Mouse (Mus musculus) brain, adult 2 months (tissue): Measurements from ENCODE around the gene Nav2.

Experiments
- DNase-seq: peaks from one replicate; pipeline ENCODE4 v3.0.0; 2011; ENCODE audit warnings: low read depth, low spot score

The Nav2 gene

GRCm38 (mm10) chr7:48908521-48909341 lies at the start of gene Nav2:
Nav2 (plus strand) TSS chr7:48908716.
- peak; percentile 44 for DNase-seq

- DNase-seq, result no peak
These were observed 49.2 kb upstream of the Nav2 start for GRCm38 (mm10) chr7:48859362-48859761.

GRCm38 (mm10) chr7:48860948-48861347 lies 47.6 kb upstream of the Nav2 start:
- DNase-seq, result no peak

GRCm38 (mm10) chr7:48861796-48862195 lies 46.7 kb upstream of the Nav2 start:
- no peak for DNase-seq

DNA sequence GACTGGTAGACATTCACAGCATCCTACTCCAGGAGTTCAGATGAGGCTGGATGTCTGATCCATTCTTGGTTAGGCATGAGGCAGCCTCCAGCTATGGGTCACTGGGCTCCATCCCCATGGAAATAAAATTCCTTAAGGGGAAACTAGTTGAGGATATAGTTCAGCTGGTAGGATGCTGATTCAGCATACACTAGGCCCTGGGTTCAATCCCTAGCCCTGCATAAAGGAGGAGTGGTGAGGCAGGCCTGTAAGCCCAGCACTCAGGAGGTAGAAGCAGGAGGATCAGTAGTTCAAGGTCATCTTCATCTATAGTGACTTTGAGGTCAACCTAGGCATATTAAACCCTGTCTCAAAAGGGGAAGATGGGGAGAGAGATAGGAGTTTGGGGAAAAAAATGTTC lies 44.3 kb upstream of the Nav2 start:
- DNase-seq, result no peak

DNA sequence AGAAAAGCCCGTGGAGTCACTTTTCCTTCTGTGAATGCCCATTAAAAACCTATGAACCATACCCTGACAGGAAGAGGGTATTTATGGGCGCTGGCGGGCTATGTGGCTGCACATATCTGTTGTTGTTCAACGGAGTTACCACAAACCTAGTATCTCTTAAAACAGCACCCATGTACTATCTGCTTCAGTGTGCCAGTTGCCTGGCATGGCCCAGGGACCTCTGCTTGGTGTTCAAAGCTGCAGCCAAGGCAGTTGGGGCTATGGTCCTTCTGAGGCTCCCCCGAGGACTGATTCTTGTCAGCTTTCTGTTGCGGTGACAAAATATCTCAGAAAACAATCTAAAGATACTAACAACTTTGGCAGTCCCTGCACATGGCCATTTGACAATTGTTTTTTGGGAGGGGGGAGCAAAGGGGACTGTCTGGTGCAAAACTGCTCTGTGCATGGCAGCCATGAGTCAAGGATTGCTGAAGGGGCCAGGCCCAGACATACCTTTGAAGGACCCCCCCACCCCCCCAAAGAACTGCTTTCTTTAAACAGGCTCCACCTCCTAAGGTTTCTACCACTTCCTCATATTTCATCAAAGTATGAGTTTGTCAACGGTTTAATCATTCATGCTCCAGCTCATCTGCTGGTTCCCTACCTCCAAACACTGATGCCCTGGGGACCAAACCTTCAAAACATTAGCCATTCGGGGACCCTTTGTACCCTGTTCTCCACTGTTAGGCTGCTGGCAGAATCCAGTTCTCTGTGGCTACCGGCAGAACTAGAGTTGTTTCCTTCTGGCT lies 43.7 kb upstream of the Nav2 start:
- DNase-seq, result no peak

- DNase-seq, result no peak
These were observed 40.9 kb upstream of the Nav2 start for GRCm38 (mm10) chr7:48867576-48867975.

DNA sequence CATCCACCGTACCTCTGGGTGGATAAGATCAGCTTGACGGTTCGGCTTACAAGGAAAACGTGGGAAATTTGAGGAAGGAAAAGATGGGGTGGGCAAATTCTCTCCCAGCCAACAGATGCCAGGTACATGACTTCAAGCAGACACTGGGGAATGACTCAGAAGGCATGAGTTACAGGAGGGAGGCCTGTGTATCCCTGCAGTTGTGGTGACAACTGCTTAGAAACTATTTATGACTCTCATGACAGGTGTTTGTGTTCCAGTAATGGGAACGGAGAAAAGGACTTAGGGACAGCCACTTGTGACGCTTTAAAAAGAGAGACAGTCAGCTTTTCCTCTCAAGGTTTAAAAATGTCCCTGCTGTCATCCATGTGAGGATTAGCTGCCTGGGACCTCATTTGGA lies 38.4 kb upstream of the Nav2 start:
- no peak for DNase-seq

DNA sequence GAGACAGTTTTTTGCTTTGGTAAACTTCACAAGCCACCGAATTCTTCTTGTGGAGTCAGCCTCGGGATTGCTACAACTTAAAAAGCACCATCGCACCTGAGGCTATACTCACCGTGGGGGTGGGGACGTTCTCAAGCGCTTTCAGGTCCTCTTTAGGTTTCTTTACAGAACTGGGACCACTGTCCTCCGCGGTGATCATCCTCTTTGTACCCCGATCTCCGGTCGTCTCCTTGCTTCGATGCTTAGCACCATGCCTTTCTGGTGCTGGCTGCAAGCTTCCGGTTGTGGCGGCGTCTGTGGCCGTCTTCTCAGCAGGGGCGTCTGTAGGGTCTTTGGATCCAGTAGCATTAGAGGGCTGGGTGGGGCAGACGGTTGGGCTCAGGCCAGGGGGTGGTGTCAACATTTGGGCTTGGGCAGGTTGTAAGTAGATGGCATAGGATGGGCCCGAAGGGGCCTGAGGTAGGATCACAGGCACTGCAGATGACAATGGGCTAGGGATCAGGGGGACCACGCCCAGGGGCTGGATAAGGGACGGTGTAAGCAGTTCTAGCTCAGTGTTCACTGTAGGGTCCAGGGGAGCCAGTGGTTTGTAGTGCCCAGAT lies 37.8 kb upstream of the Nav2 start:
- DNase-seq, result no peak

- DNase-seq, result no peak
These were observed 37.2 kb upstream of the Nav2 start for GRCm38 (mm10) chr7:48871292-48871691.

DNA sequence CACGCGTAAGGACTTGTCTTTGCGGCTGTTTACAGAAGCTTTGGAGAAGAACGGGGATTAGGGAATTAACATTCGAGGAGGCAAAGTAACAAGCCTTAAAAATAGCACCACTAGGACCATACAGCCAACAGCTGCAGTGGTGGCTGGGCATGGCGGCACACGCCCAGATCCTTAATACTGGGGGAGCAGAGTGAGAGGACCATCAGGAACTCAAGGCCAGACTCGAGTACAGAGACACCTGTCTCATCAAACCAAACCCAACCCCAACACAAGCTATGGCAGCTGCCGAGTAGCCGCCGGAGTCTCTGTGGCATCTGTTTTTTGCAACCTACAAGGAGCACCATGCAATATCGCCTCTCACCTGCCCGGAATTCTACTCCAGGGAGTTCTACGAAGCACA lies 33.4 kb upstream of the Nav2 start:
- no peak for DNase-seq

- peak; percentile 84 for DNase-seq
These were observed 32.0 kb upstream of the Nav2 start for GRCm38 (mm10) chr7:48876526-48876925.

DNA sequence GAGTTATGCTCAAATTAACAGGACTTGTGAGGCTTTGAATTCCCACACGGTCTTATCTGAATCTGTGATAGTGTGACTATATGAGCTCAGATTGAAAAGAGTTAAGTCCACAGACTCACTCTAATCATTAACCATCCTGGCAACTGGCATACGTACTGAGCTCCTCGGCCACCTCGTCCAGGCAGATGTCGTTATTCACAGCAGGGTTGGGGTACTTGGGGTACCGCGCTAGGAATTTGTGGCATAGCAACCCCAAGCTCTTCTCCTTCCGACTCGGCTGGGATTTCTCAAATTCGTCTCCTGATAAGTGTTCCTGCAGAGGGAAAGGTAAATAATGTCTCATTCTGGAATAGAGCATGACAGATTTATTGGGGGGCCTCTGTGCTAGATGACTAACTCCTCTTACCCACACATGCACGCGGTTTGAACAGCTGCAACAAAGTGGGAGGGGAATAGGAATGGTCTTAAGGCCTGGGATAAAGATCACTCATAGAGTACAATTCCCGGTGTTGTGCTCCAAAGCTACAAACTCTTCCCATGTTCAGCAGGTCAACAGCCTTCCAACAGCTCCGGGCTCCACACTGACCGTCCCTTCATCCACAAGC lies 30.6 kb upstream of the Nav2 start:
- DNase-seq, result peak; percentile 27

DNA sequence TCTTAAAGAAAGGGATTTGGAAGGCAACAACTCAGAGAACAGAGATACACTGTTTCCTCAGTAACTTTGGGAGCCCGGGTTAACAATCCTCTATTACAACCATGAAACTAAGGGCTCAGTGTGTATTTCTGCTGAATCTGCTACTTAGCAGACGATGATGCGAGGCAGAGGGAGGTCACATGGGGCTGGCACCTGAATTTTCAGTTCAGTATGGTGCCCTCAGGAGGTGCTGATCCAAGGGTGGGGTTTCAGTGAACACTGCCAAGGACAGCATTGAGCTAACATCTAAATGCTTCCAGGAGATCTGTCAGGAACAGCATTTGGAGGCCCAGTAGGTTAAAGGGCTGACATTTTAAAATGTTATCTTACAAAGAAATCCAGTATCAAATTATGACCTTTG lies 28.9 kb upstream of the Nav2 start:
- DNase-seq, result no peak

DNA sequence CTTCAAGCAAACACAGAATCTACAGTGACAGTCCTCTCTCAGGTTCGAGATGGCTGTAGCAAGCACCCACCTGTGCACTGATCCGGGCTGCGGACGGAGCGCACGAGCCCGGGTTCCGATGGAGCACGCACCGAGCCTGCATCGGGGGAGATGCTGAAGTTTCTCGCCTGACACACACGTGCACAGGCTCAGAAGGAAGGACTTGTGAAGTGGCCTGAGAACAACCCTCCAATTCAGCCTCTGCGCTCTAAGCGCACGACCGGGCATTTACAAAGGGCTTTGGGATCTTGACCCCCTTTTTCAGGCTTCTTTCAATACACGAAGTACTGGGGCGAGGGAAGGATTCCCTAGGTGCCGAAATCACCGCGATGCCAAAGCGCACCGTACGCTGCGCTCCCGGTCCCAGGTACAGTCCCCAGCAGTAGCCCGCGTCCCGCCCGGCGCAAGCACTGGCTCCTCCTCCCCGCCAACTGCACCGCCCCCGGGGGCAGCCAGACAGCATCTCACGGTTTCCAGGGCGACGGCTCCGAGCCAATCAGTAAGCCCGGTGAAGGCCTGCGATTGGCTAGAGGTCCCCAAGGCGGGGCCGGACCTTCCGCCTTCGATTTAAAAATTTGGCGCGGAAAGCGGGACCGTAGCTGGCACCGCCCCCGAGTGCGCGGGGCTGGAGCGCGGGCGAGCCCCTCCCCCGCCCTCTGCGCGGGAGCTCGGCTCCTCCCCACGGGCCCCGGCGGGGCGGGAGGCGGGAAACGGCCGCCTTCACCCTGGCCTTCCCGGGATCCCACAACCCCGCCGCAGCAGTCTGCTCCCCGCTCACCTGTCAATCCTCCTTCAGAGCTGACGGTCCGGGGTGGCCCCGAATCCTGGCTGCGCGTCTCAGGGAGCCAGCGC lies 27.7 kb upstream of the Nav2 start:
- peak; percentile 96 for DNase-seq

GRCm38 (mm10) chr7:48881486-48881885 lies 27.0 kb upstream of the Nav2 start, which contains the start of gene E2f8:
E2f8 (minus strand) TSS chr7:48881596.
- peak; percentile 26 for DNase-seq

GRCm38 (mm10) chr7:48881971-48882609 lies 26.4 kb upstream of the Nav2 start:
- no peak for DNase-seq

GRCm38 (mm10) chr7:48883525-48884265 lies 24.8 kb upstream of the Nav2 start:
- no peak for DNase-seq

DNA sequence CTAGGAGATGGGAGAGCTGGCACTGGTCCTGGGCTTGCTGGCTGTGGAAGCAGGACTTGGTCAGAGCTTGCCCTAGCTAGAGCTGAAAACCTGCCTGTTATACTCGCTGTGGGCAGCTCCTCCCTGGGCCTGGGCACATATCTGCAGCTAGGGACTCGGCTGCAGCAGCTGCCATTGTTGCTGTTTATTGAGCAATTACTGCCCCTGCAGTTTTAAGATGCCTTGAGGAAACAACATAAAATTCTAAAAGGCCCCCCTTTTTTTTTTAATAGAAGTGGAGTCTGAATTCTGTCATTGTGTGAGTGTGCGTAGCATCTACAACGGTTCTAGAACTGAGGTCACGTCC lies 24.3 kb upstream of the Nav2 start:
- no peak for DNase-seq

DNA sequence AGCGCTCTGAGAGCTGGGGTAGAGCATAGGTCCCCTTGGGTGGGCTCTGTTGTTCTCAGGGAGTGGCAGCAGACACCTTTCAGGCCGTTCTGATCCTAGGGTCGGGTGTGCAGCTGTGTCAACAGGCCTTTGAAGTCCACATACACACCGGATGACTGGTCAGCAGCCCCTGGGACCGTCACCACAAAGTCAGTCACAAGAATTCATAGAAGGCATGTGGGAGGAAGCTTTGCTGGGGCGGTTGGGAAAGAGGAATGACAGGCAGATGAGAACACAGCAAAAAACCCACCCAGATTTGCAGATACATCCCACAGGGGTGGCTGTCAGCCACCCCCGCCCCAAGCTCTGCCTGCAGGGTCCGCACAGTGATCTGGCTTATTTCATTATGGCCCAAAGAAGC lies 20.5 kb upstream of the Nav2 start:
- DNase-seq, result no peak
